Mouse (Mus musculus): ENCODE measurements around the gene 6330409D20Rik. TPM values are rescaled to one million over a fixed set of nuclear protein-coding genes. Genes with fewer than 3 reads are reported as not detected.
A peak's percentile ranks its signal among the peaks of the same experiment; 100 is the strongest.

Gene 6330409D20Rik
- polyA plus RNA-seq, 1 experiment from 2014 or later, result not detected

DNA sequence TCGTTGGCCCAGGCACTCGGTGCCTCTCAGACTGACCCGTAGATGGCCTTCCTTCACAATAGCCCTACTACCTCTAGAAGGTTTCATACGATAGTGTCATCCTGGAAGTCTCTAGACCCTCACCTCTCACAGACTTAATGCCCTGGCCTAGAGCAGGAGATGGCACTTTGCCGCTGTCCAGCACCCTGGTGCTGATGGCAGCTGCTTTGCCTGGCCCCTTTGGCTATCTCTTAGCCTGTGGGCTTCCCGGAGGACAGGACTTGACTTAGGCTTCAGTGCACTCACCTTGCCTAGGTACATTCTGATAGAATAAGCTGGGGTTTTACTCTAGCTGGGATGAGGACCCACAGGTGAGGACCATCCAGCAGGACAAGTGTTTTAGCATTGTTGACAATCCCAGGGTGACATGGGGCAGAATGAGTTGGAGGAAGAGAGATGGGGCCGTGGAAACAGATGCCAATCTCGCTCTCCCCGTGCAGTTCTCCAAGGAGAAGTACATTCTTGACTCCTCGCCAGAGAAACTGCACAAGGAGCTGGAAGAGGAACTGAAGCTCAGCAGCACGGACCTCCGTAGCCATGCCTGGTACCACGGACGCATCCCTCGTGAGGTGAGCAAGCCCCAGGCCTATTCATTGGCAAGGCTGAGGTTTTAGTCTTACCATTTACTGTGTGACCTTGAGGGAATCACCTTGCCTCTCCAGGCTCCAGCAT lies 3.6 kb upstream of the 6330409D20Rik start:
- no peak for ATAC-seq (ENCODE audit: insufficient read depth)
- peak; percentile 44 for DNase-seq
- Histone ChIP-seq H3K9ac (no peak overlapping the region), H3K27ac (ENCODE audit: low read depth) (no peak overlapping the region), H3K36me3 (ENCODE audit: insufficient read depth) (peaks cover 50% of the 10 kb centered on the region), H3K4me2 (no peak overlapping the region), H3K4me3 (ENCODE audit: low read depth, low read length) (no peak overlapping the region), H3K9me3 (ENCODE audit: low read depth, low read length) (no peaks in the 10 kb centered on the region), H3K27me3 (ENCODE audit: insufficient read depth, low read length) (peaks cover 21% of the 10 kb centered on the region), H3K4me1 (ENCODE audit: insufficient read depth) (no peaks in the 10 kb centered on the region)
- WGBS, result 66% methylated on average over 15 of the region's 15 CpGs
- TF ChIP-seq CTCF (IDR thresholded peaks at IDR 0.05; ENCODE audit: low read depth), result no peak

DNA sequence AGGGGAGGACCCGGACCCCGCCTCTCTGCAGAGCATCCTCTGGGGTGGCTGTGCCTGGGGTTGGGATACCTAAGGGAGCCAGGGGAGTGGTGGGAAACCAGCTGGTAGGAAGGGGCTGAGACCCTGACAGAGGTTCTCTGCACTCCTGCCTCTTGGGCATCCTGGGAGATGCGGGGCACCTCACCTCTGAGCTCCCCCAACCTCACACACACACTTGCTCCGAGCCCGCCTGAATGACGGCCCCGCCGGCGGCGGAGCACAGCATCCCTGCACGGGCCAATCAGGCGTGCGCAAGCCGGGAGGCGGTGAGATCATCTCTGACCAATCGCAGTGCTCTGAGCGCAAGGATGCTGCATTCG lies 1.3 kb upstream of the 6330409D20Rik start:
- Histone ChIP-seq H3K4me1 (ENCODE audit: insufficient read depth) (no peaks in the 10 kb centered on the region), H3K27ac (ENCODE audit: low read depth) (no peak overlapping the region), H3K9ac (no peak overlapping the region), H3K36me3 (ENCODE audit: insufficient read depth) (peaks cover 40% of the 10 kb centered on the region), H3K4me3 (ENCODE audit: low read depth, low read length) (peak overlapping the region; percentile 42; the same call in 1 of the 2 replicates), H3K9me3 (ENCODE audit: low read depth, low read length) (no peaks in the 10 kb centered on the region), H3K27me3 (ENCODE audit: insufficient read depth, low read length) (peaks cover 21% of the 10 kb centered on the region), H3K4me2 (peak overlapping the region; percentile 76)
- DNase-seq (peak; percentile 31), ATAC-seq (ENCODE audit: insufficient read depth) (no peak; the same call in 1 of the 2 replicates)
- WGBS, result 13% methylated on average over 18 of the region's 18 CpGs
- no peak for TF ChIP-seq CTCF (IDR thresholded peaks at IDR 0.05; ENCODE audit: low read depth)

DNA sequence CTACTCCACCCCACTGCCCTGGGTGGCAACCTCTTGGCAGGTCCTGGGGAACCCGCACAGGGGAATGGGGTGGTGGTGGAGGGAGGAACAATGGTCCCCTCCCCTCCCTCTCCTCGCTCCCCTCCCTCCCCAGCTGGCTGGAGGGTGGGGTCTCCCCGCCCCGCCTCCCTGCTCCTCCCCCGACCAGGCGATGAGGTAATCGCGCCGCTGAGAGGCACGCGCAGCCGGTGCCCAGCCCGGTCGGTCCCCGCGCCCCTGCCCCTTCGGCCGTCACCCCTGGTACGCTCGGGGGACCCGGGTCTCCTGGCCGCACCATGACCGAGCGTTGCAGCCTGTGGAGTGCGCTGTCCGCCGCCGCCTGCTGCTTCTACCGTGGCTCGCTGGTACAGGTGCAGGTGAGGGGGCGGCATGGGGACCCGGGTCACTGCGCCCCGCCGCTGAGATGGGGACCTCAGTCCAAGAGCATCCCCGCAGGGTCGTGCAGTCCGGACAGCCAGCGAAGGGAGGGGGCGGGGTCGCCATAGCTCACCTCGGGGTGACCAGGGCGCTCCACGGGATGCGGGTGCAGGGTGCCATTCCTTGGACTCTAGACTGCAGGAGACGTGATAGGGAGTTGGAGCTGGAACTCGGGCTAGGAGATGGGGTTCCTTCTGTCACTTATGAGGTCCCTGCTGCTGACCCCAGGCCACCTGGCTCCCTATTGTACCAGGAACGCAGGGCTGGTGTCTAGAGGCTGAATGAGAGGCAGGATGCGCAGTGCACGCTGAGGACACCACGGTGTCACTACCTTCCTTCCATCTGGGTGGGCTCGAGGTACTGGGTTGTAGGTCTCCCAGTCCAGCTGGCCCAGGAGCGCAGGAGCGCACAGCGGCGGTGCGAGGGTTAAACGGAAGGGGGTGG lies 707 bp upstream of the 6330409D20Rik start:
- Histone ChIP-seq H3K9ac (peak overlapping the region; percentile 48), H3K36me3 (ENCODE audit: insufficient read depth) (peaks cover 33% of the 10 kb centered on the region), H3K27me3 (ENCODE audit: insufficient read depth, low read length) (peaks cover 21% of the 10 kb centered on the region), H3K4me3 (ENCODE audit: low read depth, low read length) (peak overlapping the region; percentile 42), H3K27ac (ENCODE audit: low read depth) (no peak overlapping the region), H3K4me2 (peak overlapping the region; percentile 76), H3K9me3 (ENCODE audit: low read depth, low read length) (no peaks in the 10 kb centered on the region), H3K4me1 (ENCODE audit: insufficient read depth) (no peaks in the 10 kb centered on the region)
- WGBS, result 6% methylated on average over 55 of the region's 58 CpGs
- peak; percentile 55 for ATAC-seq (ENCODE audit: insufficient read depth)
- no peak for TF ChIP-seq CTCF (IDR thresholded peaks at IDR 0.05; ENCODE audit: low read depth)
- DNase-seq, result peak; percentile 53

DNA sequence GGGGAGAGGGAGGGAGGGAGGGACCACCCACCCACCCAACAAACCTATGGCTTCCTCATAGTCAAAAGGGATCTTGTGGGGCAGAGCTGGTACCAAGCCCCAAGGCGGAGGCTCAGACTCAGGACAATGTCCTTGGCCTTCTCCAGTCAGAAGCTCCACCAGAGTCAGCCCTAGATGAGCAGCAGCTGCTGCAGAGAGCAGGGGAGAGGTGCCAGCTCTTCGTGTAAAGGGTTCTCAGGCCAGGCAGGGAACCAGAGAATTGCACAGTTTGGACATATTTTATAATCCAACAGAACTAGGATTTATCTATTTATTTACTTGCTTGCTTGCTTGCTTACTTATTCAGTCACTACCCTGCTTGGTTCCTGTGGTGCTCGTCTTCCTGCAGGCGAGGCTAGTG lies 1.5 kb downstream of the 6330409D20Rik start:
- no peak overlapping the region for H3K27ac ChIP-seq (ENCODE audit: low read depth)
- WGBS, result 62% methylated on average over 4 of the region's 4 CpGs
- no peak for ATAC-seq (ENCODE audit: insufficient read depth)
- no peak overlapping the region for H3K4me3 ChIP-seq (ENCODE audit: low read depth, low read length)
- no peaks in the 10 kb centered on the region for H3K4me1 ChIP-seq (ENCODE audit: insufficient read depth)
- no peak for TF ChIP-seq CTCF (IDR thresholded peaks at IDR 0.05; ENCODE audit: low read depth)
- no peak for DNase-seq
- peaks cover 12% of the 10 kb centered on the region for H3K36me3 ChIP-seq (ENCODE audit: insufficient read depth)
- no peak overlapping the region for H3K4me2 ChIP-seq
- peaks cover 21% of the 10 kb centered on the region for H3K27me3 ChIP-seq (ENCODE audit: insufficient read depth, low read length)
- H3K9ac ChIP-seq, result no peak overlapping the region
- no peaks in the 10 kb centered on the region for H3K9me3 ChIP-seq (ENCODE audit: low read depth, low read length)

DNA sequence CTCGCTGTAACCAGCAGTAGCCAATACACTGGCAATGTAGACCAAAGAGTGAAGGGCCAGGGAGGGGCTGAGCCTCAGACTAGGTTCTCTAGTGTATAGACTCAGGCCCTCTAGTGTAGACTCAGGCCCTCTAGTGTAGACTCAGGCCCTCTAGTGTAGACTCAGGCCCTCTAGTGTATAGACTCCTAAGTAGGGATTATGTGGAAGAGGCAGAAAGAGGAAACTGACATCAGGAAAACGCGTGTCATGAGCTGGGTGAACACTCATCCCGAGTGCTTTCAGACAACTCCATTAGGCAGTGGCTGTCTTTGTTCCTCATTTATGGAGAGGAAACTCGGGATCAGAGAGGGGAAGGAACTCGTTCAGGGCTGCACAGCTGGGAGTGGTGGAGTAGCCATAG lies 3.8 kb downstream of the 6330409D20Rik start:
- Histone ChIP-seq H3K36me3 (ENCODE audit: insufficient read depth) (peaks cover 4% of the 10 kb centered on the region; the same call in 1 of the 2 replicates), H3K9me3 (ENCODE audit: low read depth, low read length) (no peaks in the 10 kb centered on the region), H3K27ac (ENCODE audit: low read depth) (no peak overlapping the region), H3K9ac (no peak overlapping the region), H3K4me2 (no peak overlapping the region), H3K4me1 (ENCODE audit: insufficient read depth) (no peaks in the 10 kb centered on the region), H3K4me3 (ENCODE audit: low read depth, low read length) (no peak overlapping the region), H3K27me3 (ENCODE audit: insufficient read depth, low read length) (peaks cover 13% of the 10 kb centered on the region)
- 57% methylated on average over 6 of the region's 6 CpGs for WGBS
- TF ChIP-seq CTCF (IDR thresholded peaks at IDR 0.05; ENCODE audit: low read depth), result no peak
- no peak for DNase-seq
- no peak for ATAC-seq (ENCODE audit: insufficient read depth)

DNA sequence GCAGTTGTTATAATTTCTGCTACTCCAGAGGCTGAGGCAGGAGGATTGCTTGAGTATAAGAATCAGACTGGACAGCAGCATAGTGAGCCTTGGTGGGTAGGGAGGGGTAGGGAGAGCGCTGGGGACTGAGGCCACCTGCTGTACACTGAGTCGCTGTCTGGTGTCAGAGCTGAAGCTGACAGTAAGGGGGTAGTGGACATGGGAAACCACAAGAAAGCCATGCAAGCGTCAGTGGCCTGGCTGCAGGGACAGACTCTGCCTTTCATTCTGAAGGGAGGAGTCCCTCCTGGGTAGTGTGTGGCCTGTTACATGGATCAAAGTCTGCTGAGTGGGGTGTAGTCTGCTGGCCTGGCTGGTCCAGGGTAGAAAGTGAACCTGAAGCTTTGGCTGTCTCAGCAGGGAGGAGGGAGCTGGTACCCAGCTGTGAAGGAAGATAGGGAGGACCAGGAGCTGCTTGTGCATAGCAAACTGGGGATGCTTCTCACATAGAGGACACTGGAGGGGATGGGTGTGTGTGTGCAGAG lies 4.4 kb downstream of the 6330409D20Rik start:
- H3K27me3 ChIP-seq (ENCODE audit: insufficient read depth, low read length), result peaks cover 7% of the 10 kb centered on the region
- peaks cover 4% of the 10 kb centered on the region; the same call in 1 of the 2 replicates for H3K36me3 ChIP-seq (ENCODE audit: insufficient read depth)
- DNase-seq, result no peak
- no peak overlapping the region for H3K9ac ChIP-seq
- no peaks in the 10 kb centered on the region for H3K9me3 ChIP-seq (ENCODE audit: low read depth, low read length)
- H3K4me3 ChIP-seq (ENCODE audit: low read depth, low read length), result no peak overlapping the region
- 35% methylated on average over 3 of the region's 3 CpGs for WGBS
- TF ChIP-seq CTCF (IDR thresholded peaks at IDR 0.05; ENCODE audit: low read depth), result no peak
- no peak overlapping the region for H3K4me2 ChIP-seq
- 0 out of 2 replicates have a peak, but pooled peaks cover under 1% of the 10 kb centered on the region for H3K4me1 ChIP-seq (ENCODE audit: insufficient read depth)
- no peak for ATAC-seq (ENCODE audit: insufficient read depth)
- H3K27ac ChIP-seq (ENCODE audit: low read depth), result no peak overlapping the region

All from lung, embryonic 14.5 days (tissue).